Mouse (Mus musculus): ENCODE data around the gene Nfat5.

DNA sequence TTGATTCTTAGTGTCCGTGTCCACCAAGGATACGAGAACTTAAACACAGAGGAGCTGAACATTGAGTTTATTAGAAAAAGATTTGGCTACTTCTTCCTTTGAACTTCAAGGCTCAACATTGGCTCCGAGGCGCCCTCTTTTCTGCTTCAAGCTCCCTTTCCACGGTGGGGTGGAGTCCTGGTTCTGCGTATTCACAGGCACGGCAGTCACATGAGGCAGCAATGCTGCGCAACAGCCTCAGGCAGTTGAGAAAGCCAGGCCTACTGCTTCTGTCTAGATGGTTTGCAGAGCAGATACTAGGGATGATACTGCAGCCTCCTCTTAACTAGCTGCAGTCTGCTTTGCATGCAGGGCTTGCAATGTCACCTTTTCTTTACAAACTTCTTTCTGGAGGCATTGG is 119.3 kb downstream of the Nfat5 start:
- no peak for TF ChIP-seq CTCF (IDR thresholded peaks at IDR 0.05; ENCODE audit: control insufficient read depth, insufficient read depth, low read length)
- no peak for TF ChIP-seq POLR2A (IDR thresholded peaks at IDR 0.05; ENCODE audit: borderline replicate concordance, control insufficient read depth, low read depth, low read length)

All from bone marrow, adult 2 months (tissue).